Mouse (Mus musculus) granulocyte monocyte progenitor cell, adult 5-6 weeks (primary cell): Measurements from ENCODE around the gene Tcf12. TPM values are rescaled to one million over a fixed set of nuclear protein-coding genes. Genes with fewer than 3 reads are reported as not detected.
A peak's percentile ranks its signal among the peaks of the same experiment; 100 is the strongest.

Experiments
- ATAC-seq: replicated peaks from 2 replicates; pipeline ENCODE4 v1.8.0; 2016; ENCODE audit warnings: mild to moderate bottlenecking, moderate TSS enrichment, inconsistent platforms; ENCODE audit not compliant: poor library complexity, severe bottlenecking
- total RNA-seq, 2 experiments: library from RNA; stranded (forward) in 1 of 2; stranded (reverse) in 1 of 2; fragments of 200-712, 200-1000 nt in 1 of 2; fragments of >200 nt in 1 of 2; fragmentation: Nextera tagmentation in 1 of 2; gene quantifications; 2 replicates each; pipeline ENCODE4 v1.2.3; 2014 to 2017

Tcf12 gene
- total RNA-seq, 2 experiments from 2014 or later = 38.5 to 79.8 TPM

DNA sequence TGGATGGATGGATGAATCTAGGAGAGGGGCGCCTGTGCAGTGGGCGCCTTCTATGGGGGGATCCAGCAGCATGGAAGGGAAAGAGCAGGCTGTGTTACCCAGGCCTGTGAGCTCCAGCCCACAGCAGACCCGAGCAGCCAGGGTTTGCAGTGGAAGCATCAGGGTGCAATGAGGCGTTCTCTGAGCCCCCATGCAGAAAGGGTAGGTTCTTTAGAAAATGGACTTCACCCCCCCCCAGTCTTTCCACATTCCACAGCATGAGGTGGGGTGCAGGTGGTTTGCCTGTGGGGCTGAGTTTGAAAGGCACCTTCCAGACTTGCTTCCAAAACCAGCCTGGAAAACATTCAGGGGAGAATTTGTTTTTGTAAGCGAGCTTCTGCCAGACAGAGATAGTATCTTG is 300.3 kb downstream of the Tcf12 start:
- ATAC-seq = no peak

DNA sequence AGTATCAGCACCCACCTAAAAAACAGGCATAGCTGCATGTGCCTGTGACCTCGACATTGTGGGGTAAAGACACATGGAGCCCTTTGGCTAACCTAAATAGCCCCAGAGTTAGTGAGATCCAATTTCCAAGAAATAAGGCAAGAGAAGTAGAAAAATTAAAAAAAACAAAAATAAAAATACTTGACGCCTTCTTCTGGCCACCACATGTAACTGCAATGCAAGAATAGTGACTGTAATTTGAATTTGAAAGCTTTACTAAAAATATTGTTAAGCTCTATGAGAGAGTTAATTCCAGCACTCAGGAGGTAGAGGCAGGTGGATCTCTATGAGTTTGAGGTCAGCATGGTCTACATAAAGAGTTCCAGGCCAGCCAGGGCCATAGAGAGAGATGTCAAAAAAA is 300.9 kb downstream of the Tcf12 start:
- ATAC-seq = no peak

DNA sequence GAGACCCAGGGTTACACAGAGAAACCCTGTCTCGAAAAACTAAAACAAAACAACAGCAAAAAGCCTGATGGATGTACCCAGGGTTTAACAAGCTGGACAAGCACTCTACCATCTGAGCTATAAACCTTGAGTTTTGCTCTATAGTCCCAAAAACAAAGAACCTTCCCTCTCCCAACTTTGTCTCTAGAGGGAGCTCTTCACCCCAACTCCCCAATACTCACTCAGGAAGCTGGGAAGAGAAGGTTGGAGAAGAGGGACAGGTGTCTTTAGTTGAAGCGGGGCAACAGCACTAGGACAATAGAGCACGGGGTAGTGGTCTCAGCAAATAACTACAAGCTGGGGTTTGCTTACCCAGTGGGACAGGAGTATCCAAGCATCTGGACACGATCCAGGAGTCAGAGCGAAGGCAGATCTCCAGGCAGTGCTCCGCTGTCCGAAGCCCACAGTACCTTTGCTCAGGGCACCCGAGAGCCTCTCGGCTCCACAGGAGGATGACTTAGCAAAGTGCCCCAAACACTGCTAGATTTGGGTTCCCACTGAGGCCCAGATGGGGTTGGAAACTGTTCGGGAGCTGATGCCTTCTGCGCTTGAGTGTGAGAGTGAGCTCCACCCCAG is 302.9 kb downstream of the Tcf12 start:
- ATAC-seq = no peak

DNA sequence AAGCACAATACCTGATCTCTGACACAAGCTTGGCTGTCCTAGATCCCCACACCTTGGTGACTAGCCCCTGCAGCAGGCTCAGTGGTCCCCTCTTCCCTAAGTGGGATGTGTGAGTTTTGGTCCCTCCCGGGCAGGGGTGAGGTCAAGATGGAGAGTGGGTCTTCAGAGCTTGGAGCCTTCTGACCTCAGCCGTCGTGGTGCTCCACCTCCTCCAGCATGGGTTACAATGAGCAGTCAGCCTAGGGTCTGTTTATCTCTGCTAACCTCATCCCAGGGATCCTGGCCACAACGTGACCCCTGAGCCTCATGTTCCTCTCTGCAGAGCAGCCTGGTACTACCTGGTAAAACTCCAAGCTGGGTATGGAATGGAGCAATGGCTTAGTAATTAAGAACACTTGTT is 303.9 kb downstream of the Tcf12 start:
- ATAC-seq = no peak

DNA sequence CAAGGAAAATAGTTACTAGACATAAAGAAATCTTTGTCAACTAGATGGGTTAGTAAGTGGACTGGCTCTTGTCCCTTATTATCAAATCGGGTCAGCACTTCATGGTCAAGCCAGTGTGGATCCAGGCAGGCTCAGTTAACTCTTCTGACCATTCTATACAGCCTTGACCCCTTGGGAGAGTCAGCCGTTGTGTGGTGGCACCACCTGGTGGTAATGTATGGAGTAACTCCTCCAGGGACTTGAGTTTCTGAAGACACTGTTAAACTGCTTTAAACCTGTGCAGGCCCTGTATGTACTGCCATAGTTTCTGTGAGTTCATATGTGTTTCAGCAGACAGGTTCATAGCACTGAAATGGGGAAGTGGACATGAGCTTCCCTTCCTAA is 305.3 kb downstream of the Tcf12 start:
- ATAC-seq = peak; percentile 74

DNA sequence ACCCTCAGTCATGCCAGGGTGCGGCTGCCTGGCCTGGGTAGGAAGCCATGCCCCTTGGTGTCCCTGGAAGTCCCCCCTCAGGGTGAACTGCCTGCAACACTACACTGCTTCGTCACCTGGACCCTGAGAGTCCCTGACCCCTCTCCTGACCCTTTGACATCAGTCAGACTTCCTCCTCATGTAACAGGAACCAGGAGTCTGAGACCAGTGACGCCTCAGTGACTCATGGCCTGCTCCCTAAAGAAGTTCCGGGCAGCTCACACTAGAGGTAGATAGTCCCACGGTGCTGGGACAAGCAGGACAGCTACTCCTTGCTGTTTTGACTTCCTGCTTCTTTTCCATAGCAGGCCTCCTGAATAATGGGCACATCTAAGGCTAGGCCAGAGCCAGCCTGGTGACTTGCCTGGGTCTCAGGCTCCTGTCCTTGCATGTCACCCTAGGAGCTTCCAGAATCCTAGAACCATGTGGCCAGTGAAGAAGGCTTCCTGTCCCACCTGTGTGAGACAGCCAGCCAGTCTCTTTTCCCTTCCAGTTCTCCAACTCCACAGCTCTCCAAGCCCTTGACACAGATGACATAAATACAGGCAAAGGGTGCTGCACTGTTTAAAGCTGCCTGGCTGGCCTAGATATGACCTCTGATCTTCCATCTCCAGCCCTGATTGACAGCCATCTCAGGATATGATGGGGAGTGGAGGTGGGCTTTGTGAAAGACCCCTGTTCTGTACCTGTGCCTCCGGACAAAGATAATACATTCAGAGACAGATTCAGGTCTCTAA is 305.8 kb downstream of the Tcf12 start:
- no peak for ATAC-seq

DNA sequence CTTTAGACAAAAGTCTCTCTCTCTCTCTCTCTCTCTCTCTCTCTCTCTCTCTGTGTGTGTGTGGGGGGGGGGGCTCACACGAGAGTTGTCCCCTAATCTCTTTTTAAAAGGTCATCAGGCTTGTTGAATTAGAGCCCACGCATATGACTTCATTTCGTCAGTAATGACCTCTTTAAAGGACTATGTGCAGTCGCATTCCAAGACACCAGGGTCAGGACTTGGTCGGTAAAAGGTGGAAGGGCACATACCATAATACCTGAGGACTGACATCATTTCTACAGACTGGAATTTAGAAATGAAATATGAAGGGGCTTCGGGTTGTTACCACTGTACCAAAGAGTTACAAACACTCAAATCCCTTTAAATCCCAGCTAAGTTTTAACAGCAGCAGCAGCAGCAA is 307.6 kb downstream of the Tcf12 start:
- ATAC-seq = no peak

DNA sequence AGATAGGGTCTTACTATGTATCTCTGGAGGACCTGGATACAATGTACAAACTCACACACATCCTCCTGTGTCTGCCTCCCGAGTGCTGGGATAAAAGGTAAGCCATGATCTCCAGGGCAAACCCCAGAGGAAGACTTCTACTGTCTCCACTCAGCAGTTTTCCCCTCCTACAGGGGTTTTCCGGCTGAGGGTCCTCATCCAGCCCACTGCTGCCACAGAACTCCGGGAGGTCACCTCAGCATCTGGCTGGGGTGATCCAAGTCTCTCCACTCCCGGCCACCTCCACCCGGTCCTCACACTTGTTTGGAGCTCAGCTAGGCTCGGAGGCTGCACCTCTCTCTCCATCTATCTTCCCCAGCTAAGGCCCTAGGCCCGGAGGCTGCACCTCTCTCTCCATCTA is 308.4 kb downstream of the Tcf12 start:
- no peak for ATAC-seq

DNA sequence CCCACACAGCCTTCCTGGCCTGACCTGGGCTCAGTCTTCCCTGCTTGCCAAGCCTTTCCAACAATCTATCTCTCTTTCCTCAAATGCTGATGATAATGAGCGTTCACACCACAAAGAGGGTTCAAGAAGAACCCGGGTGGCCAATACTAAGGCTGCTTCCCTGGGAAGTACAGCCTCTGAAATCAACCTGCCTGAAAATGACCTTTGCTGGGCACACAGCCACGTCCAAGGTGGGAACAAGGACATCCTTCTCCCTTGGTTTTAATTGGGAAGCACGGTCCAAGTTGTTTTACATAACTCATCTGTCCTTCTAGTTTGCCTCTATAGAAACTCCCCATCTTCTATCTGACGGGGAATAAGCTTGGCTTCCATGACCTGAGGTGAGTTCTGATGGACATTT is 312.1 kb downstream of the Tcf12 start:
- ATAC-seq = no peak

DNA sequence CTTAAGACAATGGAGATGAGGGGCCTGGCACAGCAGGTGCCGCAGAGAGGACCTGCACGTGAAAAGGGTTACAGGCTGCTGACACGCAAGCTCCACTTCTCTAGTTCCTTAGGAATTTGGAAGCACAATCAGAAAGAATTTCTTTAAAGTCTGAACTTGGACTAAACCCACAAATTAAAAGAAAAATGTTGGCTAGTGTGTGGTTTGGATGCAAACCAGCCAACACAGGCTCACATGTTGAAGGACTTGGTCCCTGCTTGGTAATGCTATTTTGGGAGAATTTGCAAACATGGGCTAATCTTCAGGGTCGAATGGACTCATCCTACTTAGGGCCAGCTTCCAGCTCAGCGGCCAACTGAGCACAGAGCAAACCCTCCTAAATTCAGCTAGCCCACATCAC is 313.5 kb downstream of the Tcf12 start:
- no peak for ATAC-seq

Other genes starting within 250 kb of the Tcf12 start
- 46.4 and 78.8 TPM in 2 replicates for gene Zfp280d, start 163.0 kb upstream of the Tcf12 start, total RNA-seq (2014; fragmentation: Nextera tagmentation)
- 48.8 and 50.6 TPM in 2 replicates for gene Zfp280d, start 163.0 kb upstream of the Tcf12 start, total RNA-seq (2017)